Mouse (Mus musculus): ENCODE measurements at regions not wholly inside any gene's neighbourhood (a gene's known extent, or its start where the extent isn't known, plus 50 kb on each side); places are given as distances from the start of the nearest gene placed in this dataset.

GRCm38 (mm10) chr16:85668767-85669166 is 115.6 kb upstream of the Cyyr1 start:
- H3K4me1 ChIP-seq, result no peaks in the 10 kb centered on the region
- H3K4me3 ChIP-seq, result no peak overlapping the region
- H3K36me3 ChIP-seq, result no peaks in the 10 kb centered on the region
- no peak overlapping the region for H3K27ac ChIP-seq
- 85% methylated on average over 5 of the region's 5 CpGs for WGBS
- DNase-seq (ENCODE audit: low spot score), result no peak
- no peaks in the 10 kb centered on the region for H3K27me3 ChIP-seq (ENCODE audit: low read depth, poor library complexity, severe bottlenecking)
- no peaks in the 10 kb centered on the region for H3K9me3 ChIP-seq (replicated peaks)

DNA sequence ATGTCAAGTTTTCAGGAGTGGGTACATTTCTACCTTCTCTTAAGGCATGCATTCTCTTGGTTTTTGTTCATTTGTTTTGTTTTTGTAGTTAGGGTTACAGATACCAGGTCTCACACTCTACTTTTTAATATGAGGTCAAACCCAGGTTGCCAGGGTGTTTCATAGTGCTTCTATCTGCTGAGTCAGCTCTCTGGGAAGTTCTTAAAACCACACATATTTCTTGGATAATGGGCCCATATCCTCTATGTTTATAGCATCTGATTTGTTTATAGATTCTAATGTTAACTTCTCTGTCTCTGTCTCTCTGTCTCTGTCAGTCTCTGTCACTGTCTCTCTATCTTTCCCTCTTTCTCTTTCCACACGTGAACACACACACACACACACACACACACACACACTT is 114.6 kb upstream of the Cyyr1 start:
- no peaks in the 10 kb centered on the region for H3K9me3 ChIP-seq (replicated peaks)
- no peaks in the 10 kb centered on the region for H3K27me3 ChIP-seq (ENCODE audit: low read depth, poor library complexity, severe bottlenecking)
- H3K4me3 ChIP-seq, result no peak overlapping the region
- 88% methylated on average over 1 of the region's 1 CpGs for WGBS
- H3K36me3 ChIP-seq, result no peaks in the 10 kb centered on the region
- no peak for DNase-seq (ENCODE audit: low spot score)
- no peak overlapping the region for H3K27ac ChIP-seq
- no peaks in the 10 kb centered on the region for H3K4me1 ChIP-seq

- Histone ChIP-seq H3K9me3 (replicated peaks) (no peaks in the 10 kb centered on the region), H3K4me1 (no peaks in the 10 kb centered on the region), H3K36me3 (no peaks in the 10 kb centered on the region), H3K27ac (no peak overlapping the region), H3K27me3 (ENCODE audit: low read depth, poor library complexity, severe bottlenecking) (no peaks in the 10 kb centered on the region), H3K4me3 (no peak overlapping the region)
- 90% methylated on average over 1 of the region's 1 CpGs for WGBS
- no peak for DNase-seq (ENCODE audit: low spot score)
Observed at GRCm38 (mm10) chr16:85649516-85649915, 96.3 kb upstream of the Cyyr1 start.

- Histone ChIP-seq H3K4me1 (no peaks in the 10 kb centered on the region), H3K36me3 (no peaks in the 10 kb centered on the region), H3K4me3 (no peak overlapping the region), H3K27ac (no peak overlapping the region), H3K9me3 (replicated peaks) (no peaks in the 10 kb centered on the region), H3K27me3 (ENCODE audit: low read depth, poor library complexity, severe bottlenecking) (no peaks in the 10 kb centered on the region)
- 91% methylated on average over 4 of the region's 4 CpGs for WGBS
- no peak for DNase-seq (ENCODE audit: low spot score)
Observed at GRCm38 (mm10) chr16:85640992-85641391, 87.8 kb upstream of the Cyyr1 start.

DNA sequence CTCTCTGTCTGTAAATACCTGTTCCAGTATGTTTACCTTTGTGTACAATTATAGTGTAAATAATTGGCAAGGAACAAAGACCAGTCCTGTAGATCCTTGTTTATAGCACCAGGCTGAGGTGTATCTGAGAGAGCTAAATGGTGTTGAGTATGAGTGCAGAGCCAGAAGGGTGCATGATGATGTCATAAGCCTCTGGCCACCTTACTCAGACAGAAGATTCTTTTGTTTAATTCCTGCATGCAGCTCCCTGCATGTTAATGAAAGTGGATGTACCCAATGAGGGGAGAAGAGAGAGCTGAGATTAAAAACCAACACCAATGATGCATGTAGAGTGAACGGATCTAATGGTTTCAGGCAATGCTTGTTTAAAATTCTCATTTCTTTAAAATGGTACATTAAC is 83.9 kb upstream of the Cyyr1 start:
- DNase-seq (ENCODE audit: low spot score), result no peak
- WGBS, result 93% methylated on average over 1 of the region's 1 CpGs
- H3K4me3 ChIP-seq, result no peak overlapping the region
- H3K27ac ChIP-seq, result no peak overlapping the region
- H3K36me3 ChIP-seq, result no peaks in the 10 kb centered on the region
- H3K4me1 ChIP-seq, result no peaks in the 10 kb centered on the region
- H3K9me3 ChIP-seq (replicated peaks), result no peaks in the 10 kb centered on the region
- H3K27me3 ChIP-seq (ENCODE audit: low read depth, poor library complexity, severe bottlenecking), result no peaks in the 10 kb centered on the region

DNA sequence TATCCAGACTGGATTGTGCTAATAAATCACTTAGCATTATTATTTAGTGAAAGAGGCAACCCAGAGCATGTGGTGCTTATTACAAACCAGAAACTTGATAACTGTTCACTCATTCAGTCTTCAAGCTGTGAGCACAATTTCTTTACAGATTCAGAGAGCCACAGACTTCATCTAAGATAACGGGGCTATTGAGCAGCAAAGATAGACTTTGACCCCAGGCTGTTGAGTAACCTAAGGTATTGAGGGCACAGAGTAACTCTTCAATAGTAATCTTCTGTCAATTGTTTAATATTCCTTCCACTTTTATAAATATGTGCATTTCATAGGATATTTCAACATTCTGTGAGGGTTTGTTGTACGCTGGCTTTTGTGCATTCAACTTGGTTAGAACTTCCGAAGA is 76.5 kb upstream of the Cyyr1 start:
- Histone ChIP-seq H3K4me1 (no peaks in the 10 kb centered on the region), H3K4me3 (no peak overlapping the region), H3K9me3 (replicated peaks) (no peaks in the 10 kb centered on the region), H3K36me3 (no peaks in the 10 kb centered on the region), H3K27ac (no peak overlapping the region), H3K27me3 (ENCODE audit: low read depth, poor library complexity, severe bottlenecking) (no peaks in the 10 kb centered on the region)
- no peak for DNase-seq (ENCODE audit: low spot score)
- WGBS, result 87% methylated on average over 3 of the region's 3 CpGs

- Histone ChIP-seq H3K4me3 (no peak overlapping the region), H3K36me3 (no peaks in the 10 kb centered on the region), H3K4me1 (no peaks in the 10 kb centered on the region), H3K9me3 (replicated peaks) (no peaks in the 10 kb centered on the region), H3K27ac (no peak overlapping the region), H3K27me3 (ENCODE audit: low read depth, poor library complexity, severe bottlenecking) (no peaks in the 10 kb centered on the region)
- DNase-seq (ENCODE audit: low spot score), result no peak
- WGBS, result 86% methylated on average over 8 of the region's 8 CpGs
Observed at GRCm38 (mm10) chr16:85624505-85624904, 71.3 kb upstream of the Cyyr1 start.

DNA sequence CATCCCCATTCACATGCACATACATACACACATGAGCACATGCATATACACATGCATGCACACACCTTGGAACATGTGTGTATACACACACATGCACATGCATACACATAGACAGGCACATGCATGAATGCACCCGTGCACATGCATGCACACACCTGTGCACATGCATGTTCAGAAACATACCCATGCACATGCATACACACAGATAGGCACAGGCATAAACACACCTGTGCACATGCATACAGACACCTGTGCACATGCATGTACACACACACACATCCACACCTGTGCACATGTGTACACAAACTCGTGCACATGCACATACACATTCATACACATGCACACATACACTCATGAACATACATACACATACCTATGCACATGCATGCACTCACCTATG is 50.9 kb upstream of the Cyyr1 start:
- 77% methylated on average over 2 of the region's 2 CpGs for WGBS

More for the DNA sequence above, 50.9 kb upstream of the Cyyr1 start:
- no peak for DNase-seq (ENCODE audit: low spot score)
- Histone ChIP-seq H3K9me3 (replicated peaks) (no peaks in the 10 kb centered on the region), H3K4me3 (no peak overlapping the region), H3K27ac (no peak overlapping the region), H3K27me3 (ENCODE audit: low read depth, poor library complexity, severe bottlenecking) (no peaks in the 10 kb centered on the region), H3K4me1 (no peaks in the 10 kb centered on the region), H3K36me3 (no peaks in the 10 kb centered on the region)
